Mouse (Mus musculus): ENCODE measurements around the gene Eva1c. TPM values are rescaled to one million over a fixed set of nuclear protein-coding genes. Genes with fewer than 3 reads are reported as not detected.

The Eva1c gene
- polyA plus RNA-seq, 2 experiments from 2014 or later, result not detected

GRCm38 (mm10) chr16:90868129-90868528 lies 41.6 kb downstream of the Eva1c start:
- ATAC-seq, result no peak

GRCm38 (mm10) chr16:90869361-90869760 lies 42.8 kb downstream of the Eva1c start:
- ATAC-seq, result no peak

GRCm38 (mm10) chr16:90872936-90873335 lies 46.4 kb downstream of the Eva1c start:
- ATAC-seq, result no peak

- ATAC-seq, result no peak
Observed at GRCm38 (mm10) chr16:90874536-90874935, 48.0 kb downstream of the Eva1c start.

GRCm38 (mm10) chr16:90878135-90878860 lies 51.8 kb downstream of the Eva1c start:
- no peak for ATAC-seq

GRCm38 (mm10) chr16:90882501-90882977 lies 56.0 kb downstream of the Eva1c start:
- no peak for ATAC-seq

GRCm38 (mm10) chr16:90885351-90885750 lies 58.8 kb downstream of the Eva1c start:
- no peak for ATAC-seq

GRCm38 (mm10) chr16:90885781-90886565 lies 59.5 kb downstream of the Eva1c start:
- ATAC-seq, result no peak

GRCm38 (mm10) chr16:90890683-90891082 lies 64.2 kb downstream of the Eva1c start:
- no peak for ATAC-seq

GRCm38 (mm10) chr16:90891601-90892000 lies 65.1 kb downstream of the Eva1c start:
- no peak for ATAC-seq

GRCm38 (mm10) chr16:90892081-90892480 lies 65.6 kb downstream of the Eva1c start:
- ATAC-seq, result no peak

GRCm38 (mm10) chr16:90893019-90893418 lies 66.5 kb downstream of the Eva1c start:
- no peak for ATAC-seq

- no peak for ATAC-seq
Observed at GRCm38 (mm10) chr16:90893792-90894191, 67.3 kb downstream of the Eva1c start.

GRCm38 (mm10) chr16:90897651-90898050 lies 71.1 kb downstream of the Eva1c start:
- no peak for ATAC-seq

- ATAC-seq, result no peak
Observed at GRCm38 (mm10) chr16:90899498-90899897, 73.0 kb downstream of the Eva1c start.

GRCm38 (mm10) chr16:90901364-90901763 lies 74.8 kb downstream of the Eva1c start:
- no peak for ATAC-seq

GRCm38 (mm10) chr16:90903300-90903699 lies 76.8 kb downstream of the Eva1c start:
- ATAC-seq, result no peak

GRCm38 (mm10) chr16:90907250-90907649 lies 80.7 kb downstream of the Eva1c start:
- no peak for ATAC-seq

- no peak for ATAC-seq
Observed at GRCm38 (mm10) chr16:90910855-90911533, 84.5 kb downstream of the Eva1c start.

GRCm38 (mm10) chr16:90911766-90912165 lies 85.2 kb downstream of the Eva1c start:
- no peak for ATAC-seq

- ATAC-seq, result no peak
Observed at GRCm38 (mm10) chr16:90916040-90916481, 89.5 kb downstream of the Eva1c start.

GRCm38 (mm10) chr16:90917156-90917555 lies 90.6 kb downstream of the Eva1c start:
- no peak for ATAC-seq
